Mouse (Mus musculus) olfactory bulb, adult 2 months (tissue): ENCODE measurements around the gene Tfrc. TPM values are rescaled to one million over a fixed set of nuclear protein-coding genes. Genes with fewer than 3 reads are reported as not detected.
A peak's percentile ranks its signal among the peaks of the same experiment; 100 is the strongest.

Source experiments
- H3K27ac ChIP-seq: fragments of 200-500 bp; 2 replicates; pipeline ENCODE4 v1.5.1; 2012; ENCODE audit warnings: low read depth, low read length; ENCODE audit not compliant: insufficient read depth
- H3K4me1 ChIP-seq: fragments of 200-500 bp; 2 replicates; pipeline ENCODE4 v1.6.1; 2012; ENCODE audit warnings: low read length; ENCODE audit not compliant: control insufficient read depth, insufficient read depth
- H3K4me3 ChIP-seq: fragments of 200-500 bp; 2 replicates; pipeline ENCODE4 v1.5.1; 2012; ENCODE audit warnings: mild to moderate bottlenecking, low read depth, low read length, moderate library complexity; ENCODE audit not compliant: insufficient read depth
- CTCF ChIP-seq: fragments of 200-500 bp; IDR thresholded peaks from 2 replicates; pipeline ENCODE4 v1.5.1; 2012; ENCODE audit warnings: low read depth, mild to moderate bottlenecking, low read length, moderate library complexity; ENCODE audit not compliant: insufficient read depth
- POLR2A ChIP-seq: fragments of 200-500 bp; IDR thresholded peaks from 2 replicates; pipeline ENCODE4 v1.6.1; 2012; ENCODE audit warnings: mild to moderate bottlenecking, low read depth, low read length, moderate library complexity; ENCODE audit not compliant: insufficient read depth
- WGBS: fragments of 180-500 bp; shearing (Covaris S2); methylation state at CpG from one replicate; pipeline ENCODE4 v1.1.7; 2018; 5-methylcytosine and 5-hydroxymethylcytosine counted together
- polyA plus RNA-seq: library from polyadenylated mRNA; stranded (reverse); fragments of >200 nt; gene quantifications from 2 replicates; pipeline ENCODE4 v1.2.4, GENCODE M21; 2012; ENCODE audit warnings: low replicate concordance; ENCODE audit not compliant: missing spikeins, insufficient read depth, insufficient read length

The Tfrc gene
- polyA plus RNA-seq, 1 experiment = not detected

DNA sequence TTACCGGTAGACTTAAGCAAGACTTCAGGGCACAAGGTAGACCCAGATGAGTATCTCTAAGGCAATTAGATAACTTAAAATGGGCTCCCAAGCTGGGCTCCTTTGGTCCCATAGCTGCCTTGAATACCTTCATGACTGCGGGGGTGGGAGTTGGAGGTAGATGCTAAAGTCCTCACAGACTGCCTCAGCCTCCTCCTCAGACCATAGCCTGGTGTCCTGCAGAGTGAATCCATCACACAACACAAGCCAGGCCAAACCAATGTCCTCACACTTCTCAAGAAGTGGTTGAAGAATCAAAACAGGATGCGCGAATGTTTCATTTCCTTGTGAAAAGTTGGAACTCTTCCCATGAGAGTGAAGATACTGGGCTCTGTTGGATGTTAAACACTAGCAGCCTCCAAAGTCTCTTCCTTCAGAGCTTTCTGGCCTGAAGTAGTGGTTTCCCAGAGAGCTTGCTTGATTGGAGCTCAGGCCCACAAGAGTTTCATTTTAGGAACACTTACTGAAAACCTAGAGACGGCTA lies 15.4 kb upstream of the Tfrc start:
- Histone ChIP-seq H3K4me3 (no peak overlapping the region), H3K4me1 (peaks cover 3% of the 10 kb centered on the region; the same call in 1 of the 2 replicates), H3K27ac (no peak overlapping the region)
- TF ChIP-seq POLR2A = no peak
- TF ChIP-seq CTCF = no peak
- WGBS = 90% methylated on average over 5 of the region's 5 CpGs

DNA sequence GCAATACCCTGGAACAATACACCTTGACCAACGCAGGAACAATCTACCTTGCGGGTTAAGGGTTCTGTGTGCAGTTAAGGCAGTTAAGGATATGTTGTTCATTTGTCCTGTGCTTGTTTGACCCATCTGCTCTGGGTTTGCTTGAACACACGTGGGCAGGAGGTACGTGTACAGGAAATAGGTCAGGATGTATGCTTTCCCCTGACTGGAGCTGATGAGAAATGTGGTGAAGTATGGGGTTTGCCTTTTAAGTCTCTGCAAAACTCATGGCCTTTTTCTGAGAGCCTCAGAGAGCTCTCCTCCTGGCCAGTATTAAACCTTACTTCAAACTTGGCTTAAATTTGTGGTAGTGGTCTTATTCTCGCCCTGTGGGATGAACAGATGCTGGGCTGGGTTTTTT lies 14.8 kb upstream of the Tfrc start:
- Histone ChIP-seq H3K4me3 (no peak overlapping the region), H3K27ac (no peak overlapping the region), H3K4me1 (peaks cover 3% of the 10 kb centered on the region; the same call in 1 of the 2 replicates)
- WGBS = 80% methylated on average over 5 of the region's 5 CpGs
- TF ChIP-seq CTCF (no peak), POLR2A (no peak)

DNA sequence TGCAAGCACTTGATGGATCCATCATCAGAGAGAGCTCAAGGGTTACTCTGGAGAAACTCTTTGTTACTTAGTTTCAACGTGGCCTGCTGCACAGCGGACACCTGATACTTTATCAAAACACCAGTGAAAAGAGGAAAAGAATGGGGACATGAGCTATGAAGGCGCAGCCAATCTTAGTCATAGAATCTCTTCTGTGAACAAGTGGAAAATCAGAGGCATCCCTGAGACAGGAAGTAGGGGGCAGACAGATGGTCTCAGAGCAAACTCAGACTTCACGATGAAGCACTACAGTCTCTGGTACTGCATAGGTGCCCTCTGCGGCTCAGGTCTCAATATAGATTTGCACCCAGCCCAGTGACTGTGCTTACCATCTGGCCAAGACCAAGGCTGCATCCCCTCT lies 14.0 kb upstream of the Tfrc start:
- peaks cover 3% of the 10 kb centered on the region; the same call in 1 of the 2 replicates for H3K4me1 ChIP-seq
- 88% methylated on average over 5 of the region's 5 CpGs for WGBS
- TF ChIP-seq CTCF = no peak
- no peak for TF ChIP-seq POLR2A
- no peak overlapping the region for H3K27ac ChIP-seq
- H3K4me3 ChIP-seq = no peak overlapping the region

DNA sequence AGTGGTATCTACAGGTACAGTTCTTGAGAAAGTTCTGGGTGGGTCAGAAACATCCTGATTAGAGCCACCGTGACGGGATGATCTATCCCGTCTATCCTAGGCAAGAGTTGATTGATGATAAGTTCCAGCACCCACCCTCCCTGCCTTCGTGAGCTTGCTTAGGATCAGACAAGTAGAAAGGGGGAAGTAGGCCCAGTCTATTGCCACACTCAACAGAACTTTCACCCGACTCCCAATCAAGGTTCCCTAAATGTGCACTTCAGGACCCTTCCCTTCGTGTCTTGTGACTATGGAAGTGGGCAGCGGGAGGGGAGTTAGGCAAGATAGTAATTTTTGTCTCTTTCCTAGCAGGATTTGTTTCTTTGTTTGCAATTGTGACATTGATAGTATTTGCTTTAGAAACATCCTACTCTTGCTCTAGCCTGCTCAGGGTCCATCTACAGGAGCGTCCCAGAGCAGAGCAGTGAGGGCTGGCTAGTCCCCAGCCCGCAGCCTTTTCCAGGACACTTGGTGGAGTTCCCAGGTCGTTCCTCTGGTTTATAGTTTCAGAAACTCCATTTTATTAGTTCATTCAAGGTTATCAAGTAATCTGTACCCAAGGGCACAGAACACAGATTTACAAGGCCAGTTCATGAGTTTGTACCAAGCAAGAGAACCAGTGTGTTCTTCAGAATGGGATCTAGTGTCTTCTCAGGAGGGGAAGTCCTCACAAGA lies 13.4 kb upstream of the Tfrc start:
- TF ChIP-seq POLR2A (no peak), CTCF (no peak)
- Histone ChIP-seq H3K4me3 (no peak overlapping the region), H3K4me1 (peaks cover 3% of the 10 kb centered on the region; the same call in 1 of the 2 replicates), H3K27ac (no peak overlapping the region)
- 92% methylated on average over 10 of the region's 10 CpGs for WGBS

DNA sequence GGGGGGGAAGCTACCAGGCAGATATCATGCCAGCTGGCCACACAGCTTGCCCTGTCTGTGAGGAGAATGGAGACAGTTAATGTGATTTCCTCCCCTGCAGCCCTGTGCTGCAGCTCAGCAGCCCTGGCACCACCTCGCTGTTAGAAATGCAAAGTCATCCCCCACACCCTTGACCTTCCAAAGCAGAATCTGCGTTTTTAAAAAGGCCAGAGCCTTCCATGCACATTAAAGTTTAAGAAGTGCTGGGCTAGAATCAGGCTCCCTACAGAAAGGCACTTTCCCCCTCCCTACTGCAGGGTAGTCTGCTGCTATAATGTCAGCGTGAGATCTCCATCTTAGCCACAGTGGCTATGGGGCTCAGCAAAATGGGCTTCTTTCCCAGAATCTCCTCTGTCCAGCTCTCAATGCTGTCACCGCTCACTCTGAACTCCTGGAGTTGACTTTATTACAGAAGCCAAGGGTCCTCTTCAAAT lies 10.8 kb upstream of the Tfrc start:
- Histone ChIP-seq H3K27ac (no peak overlapping the region), H3K4me3 (no peak overlapping the region), H3K4me1 (peaks cover 3% of the 10 kb centered on the region; the same call in 1 of the 2 replicates)
- WGBS = 35% methylated on average over 4 of the region's 4 CpGs
- no peak for TF ChIP-seq POLR2A
- TF ChIP-seq CTCF = no peak

DNA sequence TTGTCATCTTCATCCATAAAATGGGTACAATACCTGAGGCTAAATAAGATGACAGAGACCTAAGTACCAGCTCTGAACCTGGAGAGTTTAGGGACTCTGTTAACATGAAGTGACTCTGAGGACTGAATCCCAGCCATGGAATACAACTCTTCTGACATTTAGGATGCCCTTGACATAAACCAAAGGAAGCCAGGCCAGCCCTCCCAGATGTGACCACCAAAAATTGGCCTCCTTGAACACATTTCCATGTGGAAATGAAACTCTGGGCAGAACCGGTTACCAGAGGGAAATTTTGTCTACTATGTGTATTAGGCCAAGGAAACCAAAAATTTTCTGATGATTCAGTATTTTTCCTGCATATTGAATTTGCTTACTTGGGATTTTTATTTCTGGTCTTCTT lies 9.6 kb upstream of the Tfrc start:
- 89% methylated on average over 1 of the region's 1 CpGs for WGBS

DNA sequence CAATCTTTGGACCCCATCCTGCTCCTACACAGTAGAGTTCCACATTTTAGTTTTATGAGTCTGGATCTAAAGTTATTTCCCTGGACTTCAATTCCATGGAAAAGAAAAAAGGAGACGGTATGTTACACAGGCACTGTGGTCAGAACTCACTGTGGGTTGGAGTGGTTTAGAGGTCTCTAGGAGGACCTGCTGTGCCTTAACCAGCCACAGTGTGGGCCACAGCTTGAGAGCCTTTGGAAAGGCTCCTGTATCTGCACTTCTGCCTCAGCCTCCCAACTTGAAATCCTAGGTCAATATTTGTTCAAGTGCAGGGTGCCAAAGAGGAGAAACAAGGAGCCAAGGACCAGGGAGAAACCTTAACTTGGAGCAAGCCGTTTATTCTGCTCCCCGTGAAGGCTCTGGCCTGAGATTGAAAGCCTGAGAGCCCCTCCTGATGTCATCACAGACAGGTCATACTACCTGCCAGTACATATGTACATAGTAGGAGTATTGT lies 6.5 kb upstream of the Tfrc start:
- TF ChIP-seq CTCF = no peak
- H3K4me3 ChIP-seq = no peak overlapping the region
- 92% methylated on average over 3 of the region's 3 CpGs for WGBS
- no peak overlapping the region for H3K27ac ChIP-seq
- H3K4me1 ChIP-seq = peaks cover 3% of the 10 kb centered on the region; the same call in 1 of the 2 replicates

More for the DNA sequence above, 9.6 kb upstream of the Tfrc start:
- Histone ChIP-seq H3K4me1 (peaks cover 3% of the 10 kb centered on the region; the same call in 1 of the 2 replicates), H3K27ac (no peak overlapping the region), H3K4me3 (no peak overlapping the region)
- TF ChIP-seq POLR2A (no peak), CTCF (no peak)

DNA sequence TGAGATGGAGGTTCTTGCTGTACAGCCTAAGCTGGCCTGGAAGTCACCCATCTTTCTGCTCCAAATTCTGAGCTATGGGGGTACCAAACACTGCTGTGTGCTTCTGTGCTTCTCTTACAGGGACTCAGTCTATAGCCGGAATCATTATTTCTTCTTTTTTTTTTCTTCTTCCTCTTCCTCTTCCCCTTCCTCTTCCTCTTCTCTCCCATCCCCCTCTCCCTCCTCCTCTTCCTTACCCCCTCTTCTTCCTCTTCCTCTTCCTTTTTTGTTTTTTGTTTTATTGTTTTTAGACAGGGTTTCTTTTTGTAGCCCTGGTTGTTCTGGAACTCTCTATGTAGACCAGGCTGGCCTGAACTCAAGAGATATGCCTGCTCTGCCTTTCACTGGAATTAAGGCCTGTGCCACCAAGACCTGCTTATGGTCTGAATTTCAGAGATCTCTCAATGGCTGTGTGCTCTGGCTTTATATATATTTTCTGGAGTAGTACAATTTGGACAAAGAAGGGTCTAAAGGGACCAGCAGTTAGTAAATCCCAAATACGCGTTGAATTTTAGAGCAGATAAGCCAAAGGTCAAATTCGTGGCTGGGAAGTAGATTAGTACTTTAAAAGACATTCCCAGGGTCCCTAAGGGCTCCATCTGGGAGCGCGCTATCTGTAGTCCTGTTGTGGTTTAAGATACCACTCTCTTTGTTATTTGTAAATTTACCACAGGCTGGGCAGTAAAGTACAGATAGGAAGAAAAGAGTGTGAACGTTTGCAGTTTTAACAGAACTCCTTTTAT lies 967 bp upstream of the Tfrc start:
- peaks cover 3% of the 10 kb centered on the region; the same call in 1 of the 2 replicates for H3K4me1 ChIP-seq
- WGBS = 71% methylated on average over 7 of the region's 7 CpGs
- H3K4me3 ChIP-seq = no peak overlapping the region
- TF ChIP-seq CTCF (no peak), POLR2A (no peak)
- H3K27ac ChIP-seq = no peak overlapping the region

DNA sequence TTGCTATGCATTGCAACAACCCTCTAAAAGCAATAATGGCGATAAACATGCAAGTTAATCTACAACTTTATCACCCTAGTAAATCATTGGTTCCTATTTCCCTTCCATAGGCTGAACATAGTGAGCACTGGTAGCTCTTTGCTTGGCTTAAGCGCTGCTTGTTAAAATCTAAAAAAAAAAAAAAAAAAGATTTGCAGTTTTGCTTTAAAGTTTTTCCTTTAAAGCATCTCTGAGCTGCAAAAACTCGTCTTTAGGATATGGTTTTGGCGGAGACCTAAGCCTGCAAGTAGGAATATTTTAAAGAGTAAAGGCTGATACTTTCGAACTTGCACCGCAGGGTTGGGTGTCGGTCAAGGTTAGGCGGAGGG lies 392 bp upstream of the Tfrc start:
- 11% methylated on average over 8 of the region's 8 CpGs for WGBS
- Histone ChIP-seq H3K4me1 (peaks cover 3% of the 10 kb centered on the region; the same call in 1 of the 2 replicates), H3K4me3 (peak overlapping the region; percentile 91), H3K27ac (peak overlapping the region; percentile 78)
- TF ChIP-seq CTCF (no peak), POLR2A (no peak)
